Mouse (Mus musculus): ENCODE measurements around the gene Pdcd11. TPM values are rescaled to one million over a fixed set of nuclear protein-coding genes. Genes with fewer than 3 reads are reported as not detected.

The Pdcd11 gene
- 9.5 and 10.4 TPM in 2 replicates for polyA plus RNA-seq (2015; fragmentation: Nextera tagmentation; extraction: Ambion mirVana)

DNA sequence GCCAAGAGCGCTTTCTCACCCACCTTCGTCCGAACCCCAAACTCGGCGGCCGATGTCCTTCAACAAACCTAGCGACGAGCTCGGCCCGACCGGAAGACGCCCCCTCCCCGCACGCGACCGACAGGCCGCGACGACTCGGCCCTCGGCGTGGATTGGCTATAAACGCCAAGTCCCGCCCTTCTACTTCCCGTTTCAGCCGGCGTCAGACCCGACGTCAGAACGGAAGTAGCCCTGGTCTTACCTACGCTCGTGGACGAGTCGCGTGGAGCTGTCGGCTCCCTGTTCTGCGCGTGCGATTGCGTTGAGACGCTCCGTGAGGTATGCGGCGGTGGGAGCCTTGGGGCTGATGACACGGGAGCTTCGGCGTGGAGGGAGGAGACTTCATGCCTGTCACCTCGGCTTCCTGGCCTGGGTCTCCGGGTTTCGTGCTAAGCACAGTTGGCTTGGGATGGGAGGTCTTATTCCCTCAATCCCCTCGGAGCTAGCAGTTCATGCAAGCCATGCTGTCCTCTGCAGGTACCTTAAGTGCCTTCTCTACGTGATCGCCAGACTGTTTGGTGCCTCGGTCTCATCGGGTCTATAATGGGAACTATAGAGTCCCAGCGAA, at the start of gene Pdcd11, which contains the start of gene Usmg5:
TSS of gene Pdcd11 (plus strand) at position 219 of the 607 bp plus-strand sequence.
TSS of gene Usmg5 (minus strand) at position 98 of the 607 bp plus-strand sequence.
- WGBS = under 1% methylated on average over 56 of the region's 56 CpGs
- H3K4me1 ChIP-seq = peaks cover 35% of the 10 kb centered on the region
- peaks cover 47% of the 10 kb centered on the region for H3K36me3 ChIP-seq (ENCODE audit: poor library complexity, severe bottlenecking)
- peak within 1 kb of the TSS; percentile 98 for H3K9ac ChIP-seq
- peak; percentile 100 for ATAC-seq
- H3K4me3 ChIP-seq = peak within 1 kb of the TSS; percentile 98
- peak within 1 kb of the TSS; percentile 90 for H3K4me2 ChIP-seq
- H3K27ac ChIP-seq = peak within 1 kb of the TSS; percentile 68
- H3K9me3 ChIP-seq (replicated peaks) = no peaks in the 10 kb centered on the region
- H3K27me3 ChIP-seq = no peaks in the 10 kb centered on the region

DNA sequence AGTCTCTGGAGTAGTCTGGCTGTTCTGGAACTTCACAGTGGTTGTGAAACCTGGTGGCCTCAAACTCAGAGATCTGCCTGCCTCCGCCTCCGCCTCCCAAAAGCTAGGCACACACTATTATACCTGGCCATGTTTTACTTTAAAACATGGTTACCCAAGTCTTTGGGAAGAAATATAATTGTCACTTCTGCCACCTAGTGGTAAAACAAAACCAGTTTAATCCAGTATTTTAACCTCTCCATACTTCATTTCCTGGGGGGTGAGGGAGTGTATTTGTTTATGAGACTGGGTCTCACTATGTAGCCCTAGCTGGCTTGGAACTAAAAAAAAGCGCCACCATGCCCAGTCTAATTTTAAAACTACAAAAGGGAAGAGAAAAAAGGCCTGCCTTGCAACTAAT, 47.0 kb upstream of the Pdcd11 start:
- Histone ChIP-seq H3K4me3 (no peak overlapping the region), H3K9ac (no peak overlapping the region), H3K9me3 (replicated peaks) (no peaks in the 10 kb centered on the region), H3K27ac (no peak overlapping the region), H3K36me3 (ENCODE audit: poor library complexity, severe bottlenecking) (peaks cover 60% of the 10 kb centered on the region), H3K4me2 (no peak overlapping the region), H3K27me3 (no peaks in the 10 kb centered on the region), H3K4me1 (peaks cover 3% of the 10 kb centered on the region; the same call in 1 of the 2 replicates)
- 91% methylated on average over 3 of the region's 3 CpGs for WGBS
- ATAC-seq = no peak

DNA sequence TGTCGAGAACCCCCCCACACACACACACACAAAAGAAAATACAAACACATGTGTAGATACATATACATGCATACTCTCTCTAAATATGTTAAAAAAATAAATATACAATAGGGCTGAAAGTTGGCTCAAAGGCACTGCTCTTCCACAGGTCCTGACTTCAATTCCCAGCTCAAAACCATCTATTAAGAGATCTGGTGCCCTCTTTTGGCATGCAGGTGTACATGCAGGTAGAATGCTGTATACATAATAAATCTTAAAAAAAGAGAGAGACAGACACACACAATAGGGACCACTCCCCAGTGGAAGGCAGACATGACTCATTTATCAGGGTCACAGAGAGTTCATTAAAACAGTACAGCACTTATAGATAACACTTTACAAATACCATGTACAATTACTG, 44.2 kb upstream of the Pdcd11 start:
- no peak overlapping the region for H3K27ac ChIP-seq
- H3K9me3 ChIP-seq (replicated peaks) = no peaks in the 10 kb centered on the region
- H3K36me3 ChIP-seq (ENCODE audit: poor library complexity, severe bottlenecking) = peaks cover 35% of the 10 kb centered on the region
- H3K9ac ChIP-seq = no peak overlapping the region
- no peak overlapping the region for H3K4me2 ChIP-seq
- peaks cover 20% of the 10 kb centered on the region for H3K4me1 ChIP-seq
- WGBS = 96% methylated on average over 1 of the region's 1 CpGs
- no peak overlapping the region for H3K4me3 ChIP-seq
- no peaks in the 10 kb centered on the region for H3K27me3 ChIP-seq
- ATAC-seq = no peak

DNA sequence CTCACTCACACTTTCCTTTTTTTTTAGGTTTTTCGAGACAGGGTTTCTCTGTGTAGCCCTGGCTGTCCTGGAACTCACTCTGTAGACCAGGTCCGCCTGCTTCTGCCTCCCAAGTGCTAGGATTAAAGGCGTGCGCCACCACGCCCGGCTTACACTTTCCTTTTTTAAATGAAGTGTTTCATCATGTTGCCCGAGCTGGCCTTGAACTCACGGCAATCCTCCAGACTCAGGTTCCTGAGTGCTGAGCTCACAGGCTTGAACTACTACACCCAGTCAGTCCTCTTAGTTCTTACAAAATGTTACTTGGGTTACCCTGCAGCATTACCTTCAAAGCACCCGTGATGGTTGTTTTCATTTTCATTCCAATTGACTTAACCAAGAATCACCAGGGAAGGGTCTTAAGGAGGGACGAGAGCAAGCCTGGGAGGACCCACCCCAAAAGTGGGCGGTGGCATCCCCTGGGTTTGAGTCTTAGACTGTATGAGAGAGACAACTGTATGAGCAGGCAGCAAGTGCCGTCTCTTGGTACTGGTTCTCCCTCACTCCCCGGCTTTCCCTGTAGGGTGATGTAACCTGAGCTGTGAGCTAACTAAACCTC, 43.2 kb upstream of the Pdcd11 start:
- Histone ChIP-seq H3K36me3 (ENCODE audit: poor library complexity, severe bottlenecking) (peaks cover 32% of the 10 kb centered on the region), H3K4me3 (no peak overlapping the region), H3K9ac (no peak overlapping the region), H3K27ac (no peak overlapping the region), H3K27me3 (no peaks in the 10 kb centered on the region), H3K4me1 (peaks cover 20% of the 10 kb centered on the region), H3K9me3 (replicated peaks) (no peaks in the 10 kb centered on the region), H3K4me2 (no peak overlapping the region)
- 90% methylated on average over 13 of the region's 13 CpGs for WGBS
- no peak for ATAC-seq

DNA sequence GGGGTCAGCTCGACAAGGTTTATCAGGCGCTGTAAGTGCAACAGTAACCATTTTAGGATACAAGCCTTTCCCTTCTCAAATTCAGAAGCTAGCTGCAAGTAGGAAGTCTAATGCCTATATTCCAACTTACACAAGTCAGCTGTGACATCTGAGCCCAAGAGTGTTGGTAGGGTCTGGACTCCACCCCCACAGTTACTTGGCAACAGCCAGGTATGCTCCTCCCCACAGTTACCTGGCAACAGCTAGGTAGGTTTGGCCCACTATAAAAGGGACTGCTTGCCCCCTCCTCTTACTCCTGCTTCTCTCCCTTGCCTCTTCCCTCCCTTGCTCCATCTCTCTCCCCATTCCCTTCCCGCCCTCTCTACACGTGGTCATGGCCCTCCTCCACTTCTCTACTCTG, 41.5 kb upstream of the Pdcd11 start:
- H3K9me3 ChIP-seq (replicated peaks) = no peaks in the 10 kb centered on the region
- no peaks in the 10 kb centered on the region for H3K27me3 ChIP-seq
- no peak overlapping the region for H3K27ac ChIP-seq
- H3K4me1 ChIP-seq = peaks cover 20% of the 10 kb centered on the region
- H3K4me3 ChIP-seq = peak overlapping the region; percentile 86
- peak overlapping the region; percentile 91 for H3K9ac ChIP-seq
- ATAC-seq = no peak
- 59% methylated on average over 4 of the region's 4 CpGs for WGBS
- peaks cover 27% of the 10 kb centered on the region for H3K36me3 ChIP-seq (ENCODE audit: poor library complexity, severe bottlenecking)
- peak overlapping the region; percentile 74 for H3K4me2 ChIP-seq

DNA sequence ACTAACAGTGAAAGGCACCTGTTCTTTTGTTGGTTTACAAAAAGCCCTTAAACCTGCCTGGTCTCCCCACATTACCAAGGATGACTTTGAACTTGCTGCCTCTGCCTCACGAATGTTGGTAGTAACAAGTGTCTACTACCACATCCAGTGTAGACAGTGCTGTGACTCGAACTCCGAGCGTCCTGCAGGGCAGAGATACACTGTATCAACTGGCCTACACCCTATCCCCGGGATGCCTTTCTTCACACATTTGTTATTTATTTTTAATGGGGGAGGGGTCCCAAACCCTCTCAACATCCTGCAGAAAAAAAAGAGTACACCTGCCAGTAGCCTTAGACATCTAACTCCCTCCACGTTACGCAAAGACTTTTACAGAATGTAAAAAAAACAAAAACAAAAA, 40.7 kb upstream of the Pdcd11 start:
- peak overlapping the region; percentile 91 for H3K9ac ChIP-seq
- no peaks in the 10 kb centered on the region for H3K27me3 ChIP-seq
- peak overlapping the region; percentile 86 for H3K4me3 ChIP-seq
- H3K4me1 ChIP-seq = peaks cover 20% of the 10 kb centered on the region
- 10% methylated on average over 7 of the region's 7 CpGs for WGBS
- H3K36me3 ChIP-seq (ENCODE audit: poor library complexity, severe bottlenecking) = peaks cover 27% of the 10 kb centered on the region
- ATAC-seq = no peak
- peak overlapping the region; percentile 74 for H3K4me2 ChIP-seq
- H3K9me3 ChIP-seq (replicated peaks) = no peaks in the 10 kb centered on the region
- H3K27ac ChIP-seq = peak overlapping the region; percentile 96; the same call in 1 of the 2 replicates

DNA sequence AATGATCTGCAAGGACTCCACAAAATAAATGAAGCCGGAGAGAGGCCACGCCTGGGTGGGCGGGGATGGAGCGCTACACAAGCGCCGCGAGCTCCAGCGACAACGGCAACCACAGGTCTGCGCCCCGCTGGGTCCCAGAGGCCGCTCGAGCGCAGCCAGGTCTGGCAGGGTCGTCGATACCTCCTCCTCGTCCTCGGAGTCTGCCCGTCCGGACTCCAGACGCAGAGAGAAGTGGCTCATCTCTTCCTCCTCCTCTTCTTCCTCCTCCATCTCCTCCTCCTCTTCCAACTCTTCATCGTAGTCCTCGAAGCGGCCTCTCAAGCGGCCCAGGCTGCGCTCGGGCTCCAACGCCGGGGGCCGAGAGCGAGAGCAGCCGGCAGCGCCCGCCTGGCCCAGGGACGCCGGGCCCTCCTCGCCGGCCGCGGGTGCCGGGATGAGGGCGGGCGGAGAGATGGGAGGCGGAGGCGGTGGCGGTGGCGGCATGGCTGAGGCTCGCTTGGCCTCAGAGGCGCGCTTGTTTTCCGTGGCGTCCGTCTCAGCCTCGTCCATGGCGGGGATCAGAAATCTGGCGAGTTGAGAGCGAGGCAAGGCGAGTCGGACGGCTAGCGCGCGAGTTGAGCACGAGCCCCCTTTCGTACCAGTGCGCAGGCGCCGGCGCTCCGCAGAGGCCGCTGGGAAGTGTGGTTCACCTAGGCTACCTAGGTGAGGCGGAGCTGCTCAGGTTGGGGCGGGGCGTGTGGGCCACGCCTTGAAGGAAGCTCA, 40.1 kb upstream of the Pdcd11 start, which contains the start of gene Pcgf6:
TSS of gene Pcgf6 (minus strand) at position 636 of the 762 bp plus-strand sequence.
- peaks cover 20% of the 10 kb centered on the region for H3K4me1 ChIP-seq
- WGBS = under 1% methylated on average over 69 of the region's 75 CpGs
- H3K9ac ChIP-seq = peak within 1 kb of the TSS; percentile 91
- H3K4me2 ChIP-seq = peak within 1 kb of the TSS; percentile 74
- H3K27ac ChIP-seq = peak within 1 kb of the TSS; percentile 96
- H3K36me3 ChIP-seq (ENCODE audit: poor library complexity, severe bottlenecking) = peaks cover 24% of the 10 kb centered on the region
- ATAC-seq = peak; percentile 94
- H3K27me3 ChIP-seq = no peaks in the 10 kb centered on the region
- no peaks in the 10 kb centered on the region for H3K9me3 ChIP-seq (replicated peaks)
- H3K4me3 ChIP-seq = peak within 1 kb of the TSS; percentile 86

DNA sequence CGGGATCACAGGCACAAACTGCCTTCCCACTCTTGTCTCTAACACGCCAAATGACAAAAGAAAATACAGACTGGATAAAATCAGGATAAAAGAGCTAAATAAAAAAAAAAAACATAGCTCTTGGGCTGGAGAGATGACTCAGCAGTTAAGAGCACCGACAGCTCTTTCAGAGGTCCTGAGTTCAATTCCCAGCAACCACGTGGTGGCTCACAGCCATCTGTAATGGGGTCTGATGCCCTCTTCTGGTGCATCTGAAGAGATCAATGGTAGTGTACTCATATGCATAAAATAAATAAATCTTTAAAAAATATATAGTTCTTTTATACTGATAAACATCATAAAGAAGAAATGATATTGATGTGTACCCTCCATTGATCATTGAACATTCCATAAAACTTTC, 37.6 kb upstream of the Pdcd11 start:
- H3K9me3 ChIP-seq (replicated peaks) = no peaks in the 10 kb centered on the region
- H3K27me3 ChIP-seq = no peaks in the 10 kb centered on the region
- H3K4me2 ChIP-seq = no peak overlapping the region
- H3K27ac ChIP-seq = no peak overlapping the region
- ATAC-seq = no peak
- 80% methylated on average over 4 of the region's 4 CpGs for WGBS
- H3K4me1 ChIP-seq = peaks cover 20% of the 10 kb centered on the region
- no peak overlapping the region for H3K9ac ChIP-seq
- H3K4me3 ChIP-seq = no peak overlapping the region
- H3K36me3 ChIP-seq (ENCODE audit: poor library complexity, severe bottlenecking) = no peaks in the 10 kb centered on the region

DNA sequence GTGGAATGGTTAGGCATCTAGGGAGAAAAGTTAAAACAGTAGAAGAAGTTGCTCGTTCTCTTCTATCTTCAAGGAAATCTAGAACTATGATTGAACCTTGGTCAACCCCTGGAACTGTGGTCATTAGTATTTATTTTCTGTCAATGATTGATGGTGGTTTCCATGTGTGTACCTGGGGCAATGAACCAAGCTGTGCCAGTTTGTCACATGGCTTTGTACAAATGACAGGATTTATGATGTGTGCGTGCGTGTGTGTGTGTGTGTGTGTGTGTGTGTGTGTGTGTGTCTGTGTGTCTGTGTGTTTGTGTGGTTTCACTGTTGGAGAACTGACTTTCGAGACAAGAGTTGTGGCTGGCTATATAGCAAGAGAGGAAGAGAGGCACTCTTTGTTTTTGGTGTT, 37.1 kb upstream of the Pdcd11 start:
- no peak for ATAC-seq
- H3K27me3 ChIP-seq = no peaks in the 10 kb centered on the region
- no peak overlapping the region for H3K27ac ChIP-seq
- peaks cover 17% of the 10 kb centered on the region for H3K4me1 ChIP-seq
- no peaks in the 10 kb centered on the region for H3K36me3 ChIP-seq (ENCODE audit: poor library complexity, severe bottlenecking)
- no peak overlapping the region for H3K4me3 ChIP-seq
- 87% methylated on average over 4 of the region's 4 CpGs for WGBS
- H3K9ac ChIP-seq = no peak overlapping the region
- H3K4me2 ChIP-seq = no peak overlapping the region
- no peaks in the 10 kb centered on the region for H3K9me3 ChIP-seq (replicated peaks)

DNA sequence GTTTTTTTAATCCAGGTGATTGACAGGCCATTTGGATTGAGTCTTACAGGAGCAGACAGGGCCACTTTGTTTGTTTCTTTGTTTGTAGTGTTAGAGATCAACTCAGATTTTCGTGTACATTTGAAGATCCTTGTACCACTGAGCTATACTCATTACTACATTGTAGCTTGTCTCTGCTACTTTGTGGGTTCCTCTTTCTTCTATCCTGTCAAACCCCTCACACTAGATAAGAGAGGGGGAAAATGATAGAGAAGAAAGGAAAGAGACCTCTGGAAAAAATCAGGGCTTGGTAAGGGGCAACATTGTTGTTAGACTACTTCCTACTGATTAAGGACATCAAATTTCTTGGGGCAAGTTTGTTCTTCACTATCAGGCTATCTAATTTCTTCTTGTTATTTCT, 32.9 kb upstream of the Pdcd11 start:
- H3K27ac ChIP-seq = no peak overlapping the region
- ATAC-seq = no peak
- no peaks in the 10 kb centered on the region for H3K36me3 ChIP-seq (ENCODE audit: poor library complexity, severe bottlenecking)
- 74% methylated on average over 1 of the region's 1 CpGs for WGBS
- no peaks in the 10 kb centered on the region for H3K4me1 ChIP-seq
- H3K27me3 ChIP-seq = no peaks in the 10 kb centered on the region
- H3K4me2 ChIP-seq = no peak overlapping the region
- no peak overlapping the region for H3K9ac ChIP-seq
- no peak overlapping the region for H3K4me3 ChIP-seq
- no peaks in the 10 kb centered on the region for H3K9me3 ChIP-seq (replicated peaks)

DNA sequence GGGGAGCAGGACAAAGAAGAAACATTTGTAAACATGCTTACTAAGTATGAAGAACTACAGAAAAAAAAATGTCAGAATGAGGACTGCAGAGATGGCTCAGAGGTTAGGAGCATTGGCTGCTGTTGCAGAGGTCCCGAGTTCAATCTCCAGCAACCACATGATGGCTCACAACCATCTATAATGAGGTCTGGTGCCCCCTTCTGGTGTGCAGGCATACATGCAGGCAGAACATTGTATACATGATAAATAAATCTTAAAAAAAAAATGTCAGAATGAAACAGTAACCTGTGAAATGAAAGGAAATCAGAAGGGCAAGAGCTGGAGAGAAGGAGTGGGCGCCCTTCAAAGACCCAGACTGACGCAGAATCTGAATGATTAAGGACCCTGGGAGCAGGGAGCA, 24.7 kb upstream of the Pdcd11 start:
- Histone ChIP-seq H3K4me1 (peaks cover 14% of the 10 kb centered on the region), H3K27me3 (no peaks in the 10 kb centered on the region), H3K36me3 (ENCODE audit: poor library complexity, severe bottlenecking) (peaks cover 2% of the 10 kb centered on the region; the same call in 1 of the 2 replicates), H3K9ac (no peak overlapping the region), H3K27ac (no peak overlapping the region), H3K4me2 (no peak overlapping the region), H3K9me3 (replicated peaks) (no peaks in the 10 kb centered on the region), H3K4me3 (no peak overlapping the region)
- ATAC-seq = no peak
- WGBS = 92% methylated on average over 3 of the region's 3 CpGs
